Mouse (Mus musculus) gastrocnemius, postnatal 10 days (tissue): ENCODE data around the gene Spc24. TPM values are rescaled to one million over a fixed set of nuclear protein-coding genes. Genes with fewer than 3 reads are reported as not detected.

ENCODE experiments used
- DNase-seq: peaks from one replicate; pipeline ENCODE4 v3.0.0; 2021; ENCODE audit warnings: mixed read lengths
- microRNA-seq, 2 experiments: library from miRNA; unstranded; fragments of <30 nt; microRNA quantifications; one replicate each; pipeline ENCODE4 v1.2.0; 2021
- total RNA-seq, 2 experiments: library from RNA; stranded (reverse); gene quantifications; 2 replicates each; pipeline ENCODE4 v1.2.3; 2021

The Spc24 gene
- total RNA-seq, 2 experiments from 2014 or later = 6.1 to 7.3 TPM

DNA sequence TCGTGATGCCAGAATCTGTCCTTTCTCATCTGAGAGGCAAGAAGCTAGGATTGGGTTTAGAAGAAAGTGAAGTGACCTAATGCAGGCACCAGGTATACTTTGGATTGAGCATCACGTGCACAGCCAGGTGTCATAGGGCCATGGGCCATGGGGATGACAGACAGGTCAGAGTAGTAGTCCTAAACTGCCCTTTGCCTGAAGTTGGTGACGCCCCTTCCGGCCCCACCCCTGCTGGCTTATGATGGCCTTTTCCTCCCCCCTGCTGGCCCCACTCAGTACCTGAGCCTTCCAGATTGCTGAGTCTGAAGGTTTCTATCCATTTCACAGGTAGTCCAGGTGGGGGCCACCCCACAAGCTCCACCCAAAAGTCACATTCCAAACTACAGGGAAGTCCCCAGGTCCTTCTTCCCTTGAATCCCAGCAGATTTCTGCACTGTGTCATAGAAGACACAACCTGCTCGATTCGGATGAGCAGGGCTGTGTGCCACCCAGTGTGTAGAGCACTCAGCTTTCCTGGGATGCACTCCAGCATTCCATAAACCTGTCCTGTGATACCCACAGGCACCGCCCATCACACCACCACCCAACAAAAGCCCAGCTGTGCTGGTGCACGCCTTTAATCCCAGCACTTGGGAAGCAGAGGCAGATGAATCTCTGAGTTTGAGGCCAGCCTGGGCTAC, 53.4 kb downstream of the Spc24 start:
- no peak for DNase-seq

- DNase-seq = no peak
Observed at GRCm38 (mm10) chr9:21706085-21706484, 54.0 kb downstream of the Spc24 start.

Small RNA genes within 50 kb of the gene (microRNA-seq; reads per million reads assigned to microRNA genes)
- gene Mir7083 = 3.3 to 3.8 reads per million in 2 experiments

Other genes starting within 250 kb of the Spc24 start
- gene AB124611, start 234.1 kb downstream of the Spc24 start, total RNA-seq = 1 to 10 TPM; 1.4 to 2.5 TPM
- gene Carm1, start 213.4 kb downstream of the Spc24 start, total RNA-seq = 10 to 100 TPM; 81.0 to 95.2 TPM
- gene Timm29, start 167.6 kb downstream of the Spc24 start, total RNA-seq = 10 to 100 TPM; 45.1 to 49.1 TPM
- gene Yipf2, start 167.5 kb downstream of the Spc24 start, total RNA-seq = 1 to 10 TPM; 4.5 to 5.6 TPM
- 10 to 100 TPM; 52.4 to 58.3 TPM for gene Smarca4, start 144.1 kb downstream of the Spc24 start, total RNA-seq
- 10 to 100 TPM; 11.4 to 11.8 TPM for gene Ldlr, start 36.8 kb downstream of the Spc24 start, total RNA-seq
- 10 to 100 TPM; 27.4 to 31.6 TPM for gene Kank2, start 38.4 kb upstream of the Spc24 start, total RNA-seq
- gene Angptl8, start 75.2 kb upstream of the Spc24 start, total RNA-seq = under 1 TPM in 1 of 2 experiments, not detected in 1; 0.43 TPM
- gene Dock6, start 92.3 kb upstream of the Spc24 start, total RNA-seq = 10 to 100 TPM; 26.9 to 32.9 TPM
- 1 to 10 TPM; 5.4 to 6.2 TPM for gene Rab3d, start 157.9 kb upstream of the Spc24 start, total RNA-seq
- under 1 TPM; 0.45 to 0.97 TPM for gene Ccdc159, start 167.2 kb upstream of the Spc24 start, total RNA-seq
- 10 to 100 TPM; 13.0 to 16.9 TPM for gene Tmem205, start 167.3 kb upstream of the Spc24 start, total RNA-seq
- 1 to 10 TPM; 2.3 to 3.3 TPM for gene Plppr2, start 176.7 kb upstream of the Spc24 start, total RNA-seq
- 1 to 10 TPM; 3.1 to 3.6 TPM for gene Swsap1, start 195.5 kb upstream of the Spc24 start, total RNA-seq
- 1 to 10 TPM; 3.8 to 5.5 TPM for gene Epor, start 203.2 kb upstream of the Spc24 start, total RNA-seq
- under 1 TPM; 0.47 to 0.75 TPM for gene Rgl3, start 229.1 kb upstream of the Spc24 start, total RNA-seq
- not detected for gene Ccdc151, start 242.3 kb upstream of the Spc24 start, total RNA-seq
- 10 to 100 TPM; 35.4 to 41.7 TPM for gene Prkcsh, start 242.5 kb upstream of the Spc24 start, total RNA-seq